Mouse (Mus musculus) lung, embryonic 14.5 days (tissue): ENCODE results near the gene Chp1. TPM values are rescaled to one million over a fixed set of nuclear protein-coding genes. Genes with fewer than 3 reads are reported as not detected.
"Not testable (repeated sequence)": the region's sequence is repeated elsewhere in the genome, so short reads cannot be mapped to it uniquely, and the experiment has no call there.

Experiments used
- ATAC-seq: fragments of 200-750 bp; cut with Nextera tagmentation; 2 replicates; pipeline ENCODE4 v1.8.0; 2017; ENCODE audit warnings: mild to moderate bottlenecking, moderate TSS enrichment, moderate library complexity; ENCODE audit not compliant: insufficient read depth
- DNase-seq: peaks from one replicate; pipeline ENCODE4 v3.0.0-alpha.2; 2015
- H3K27ac ChIP-seq: fragments of 300-500 bp; sonication (generic); 2 replicates; pipeline ENCODE4 v1.5.1; 2014; ENCODE audit warnings: low read depth, mild to moderate bottlenecking, moderate library complexity
- H3K27me3 ChIP-seq: fragments of 300-500 bp; sonication (generic); 2 replicates; pipeline ENCODE4 v1.6.1; 2014; ENCODE audit warnings: low read length, control low read depth; ENCODE audit not compliant: insufficient read depth
- H3K36me3 ChIP-seq: fragments of 300-500 bp; sonication (generic); 2 replicates; pipeline ENCODE4 v1.6.1; 2014; ENCODE audit warnings: control low read depth; ENCODE audit not compliant: insufficient read depth
- H3K4me1 ChIP-seq: fragments of 300-500 bp; sonication (generic); 2 replicates; pipeline ENCODE4 v1.6.1; 2014; ENCODE audit warnings: antibody characterized with exemption, control low read depth; ENCODE audit not compliant: insufficient read depth
- H3K4me2 ChIP-seq: fragments of 300-500 bp; sonication (generic); 2 replicates; pipeline ENCODE4 v1.6.1; 2014; ENCODE audit warnings: mild to moderate bottlenecking
- H3K4me3 ChIP-seq: fragments of 300-500 bp; sonication (generic); 2 replicates; pipeline ENCODE4 v1.5.1; 2014; ENCODE audit warnings: low read depth, low read length
- H3K9ac ChIP-seq: fragments of 300-500 bp; sonication (generic); 2 replicates; pipeline ENCODE4 v1.6.1; 2014
- H3K9me3 ChIP-seq: fragments of 300-500 bp; sonication (generic); 2 replicates; pipeline ENCODE4 v1.6.1; 2016; ENCODE audit warnings: low read depth, low read length, control low read depth
- CTCF ChIP-seq: IDR thresholded peaks from 2 replicates; pipeline ENCODE4 v1.5.1; 2016; ENCODE audit warnings: antibody characterized with exemption, low read depth
- WGBS: fragments of 180-500 bp; shearing (Covaris S2); extraction: QIAGEN DNeasy Blood & Tissue Kit; methylation state at CpG from one replicate; pipeline ENCODE4 v1.1.7; 2014; 5-methylcytosine and 5-hydroxymethylcytosine counted together
- polyA plus RNA-seq: library from polyadenylated mRNA; unstranded; fragments of >200 nt; fragmentation: Nextera tagmentation; extraction: Ambion mirVana; gene quantifications from 2 replicates; pipeline ENCODE4 v1.2.1, GENCODE M21; 2014

Gene Chp1
- polyA plus RNA-seq: 57.3 and 58.9 TPM in 2 replicates

DNA sequence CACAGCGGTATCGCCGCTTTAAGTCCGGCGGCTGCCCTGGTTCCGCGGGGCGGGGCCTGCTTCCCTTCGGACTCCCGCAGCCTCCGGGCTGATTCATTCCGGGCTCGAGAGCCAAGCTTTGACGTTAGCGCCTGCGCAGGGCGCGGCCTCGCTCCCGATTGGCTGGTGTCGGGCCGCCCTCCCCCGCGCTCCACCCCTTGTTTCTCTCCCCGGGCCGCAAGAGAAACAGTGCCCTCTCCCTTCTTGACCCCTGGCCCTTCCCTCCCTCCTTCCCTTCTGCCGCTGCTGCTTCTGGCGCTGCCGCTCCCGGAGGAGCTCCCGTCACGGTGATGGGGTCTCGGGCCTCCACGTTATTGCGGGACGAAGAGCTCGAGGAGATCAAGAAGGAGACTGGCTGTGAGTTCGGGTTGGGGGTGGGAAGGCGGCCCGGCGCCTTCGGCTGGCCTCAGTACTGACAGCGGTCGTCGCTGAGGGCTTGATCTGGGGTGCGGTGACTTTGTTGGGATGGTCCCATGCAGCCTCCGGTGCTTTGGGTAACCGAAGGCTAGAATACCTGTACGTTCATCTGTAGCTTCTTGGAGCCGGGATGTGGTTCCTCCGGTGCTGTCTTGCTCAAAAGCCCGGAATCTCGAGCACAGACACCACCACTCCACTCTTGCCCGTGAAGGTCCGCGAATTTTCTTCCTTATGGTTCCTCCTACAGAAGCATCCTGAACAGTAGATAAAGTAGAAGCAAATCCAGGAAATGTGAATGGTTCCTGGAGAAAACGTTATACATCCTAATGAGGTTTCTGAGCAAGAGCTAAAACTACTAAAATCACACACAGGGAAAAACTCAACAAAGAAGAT lies at the start of gene Chp1, which contains the start of gene Exd1:
Chp1 (plus strand) TSS at position 176 of the 849 bp plus-strand sequence.
Exd1 (minus strand) TSS at position 106 of the 849 bp plus-strand sequence.
- under 1% methylated on average over 56 of the region's 57 CpGs for WGBS
- ATAC-seq: peak; percentile 98
- peak within 1 kb of the TSS; percentile 76 for H3K4me2 ChIP-seq
- peak; percentile 100 for DNase-seq
- H3K4me1 ChIP-seq: peaks cover 7% of the 10 kb centered on the region; the same call in 1 of the 2 replicates
- peak within 1 kb of the TSS; percentile 80 for H3K27ac ChIP-seq
- H3K9me3 ChIP-seq: no peaks in the 10 kb centered on the region
- no peaks in the 10 kb centered on the region for H3K36me3 ChIP-seq
- H3K9ac ChIP-seq: peak within 1 kb of the TSS; percentile 75
- H3K27me3 ChIP-seq: no peaks in the 10 kb centered on the region
- TF ChIP-seq CTCF: no peak
- peak within 1 kb of the TSS; percentile 70 for H3K4me3 ChIP-seq

DNA sequence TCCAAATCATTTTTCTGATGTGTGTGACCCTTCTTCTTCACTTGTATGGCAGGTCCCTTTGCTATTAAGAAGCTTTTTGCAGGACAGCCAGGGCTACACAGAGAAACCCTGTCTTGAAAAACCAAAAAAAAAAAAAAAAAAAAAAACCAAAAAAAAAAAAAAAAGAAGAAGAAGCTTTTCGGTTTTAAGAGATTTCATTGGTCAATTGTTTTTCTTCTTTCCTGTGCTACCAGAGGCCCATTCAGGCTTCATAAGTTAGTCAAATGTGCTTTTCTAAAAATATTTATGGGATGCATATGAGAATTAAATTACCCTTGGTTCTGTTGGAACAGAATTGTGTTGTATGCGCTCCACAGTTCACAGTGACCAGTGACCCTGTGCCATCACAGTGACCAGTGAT lies 48.6 kb upstream of the Chp1 start:
- H3K27ac ChIP-seq: no peak overlapping the region
- ATAC-seq (no peak), DNase-seq (no peak)
- no peak for TF ChIP-seq CTCF
- H3K9me3 ChIP-seq: no peaks in the 10 kb centered on the region
- no peaks in the 10 kb centered on the region for H3K36me3 ChIP-seq
- WGBS: 77% methylated on average over 2 of the region's 2 CpGs
- no peaks in the 10 kb centered on the region for H3K4me1 ChIP-seq
- H3K4me2 ChIP-seq: no peak overlapping the region
- no peaks in the 10 kb centered on the region for H3K27me3 ChIP-seq
- no peak overlapping the region for H3K9ac ChIP-seq
- H3K4me3 ChIP-seq: no peak overlapping the region

DNA sequence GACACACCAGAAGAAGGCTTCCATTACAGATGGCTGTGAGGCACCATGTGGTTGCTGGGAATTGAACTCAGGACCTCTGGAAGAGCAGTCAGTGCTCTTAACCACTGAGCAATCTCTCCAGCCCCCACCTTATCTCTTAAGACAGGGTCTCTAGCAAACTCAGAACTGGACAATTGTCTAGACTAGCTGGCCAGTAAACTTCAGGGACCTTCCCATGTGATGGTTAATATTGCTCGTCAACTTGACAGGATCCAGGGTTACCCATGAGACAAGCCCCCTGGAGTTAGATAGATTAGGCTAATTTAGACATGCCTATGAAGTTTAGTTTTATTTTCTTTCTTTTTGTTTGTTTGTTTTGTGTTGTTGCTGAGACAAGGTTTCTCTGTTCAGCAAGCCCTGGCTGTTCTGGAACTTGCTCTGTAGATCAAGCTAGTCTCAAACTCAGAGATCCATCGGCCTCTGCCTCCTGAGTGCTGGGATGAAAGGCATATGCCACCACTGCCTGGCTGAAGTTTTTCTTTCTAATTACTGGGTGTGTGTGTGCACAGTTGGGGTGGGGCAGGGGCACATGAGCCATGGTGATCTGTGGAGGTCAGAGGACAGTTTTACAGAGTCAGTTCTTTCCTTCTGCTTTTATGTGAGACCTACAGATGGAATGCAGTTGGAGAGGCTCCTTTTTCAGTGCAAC lies 46.4 kb upstream of the Chp1 start:
- WGBS: 92% methylated on average over 2 of the region's 2 CpGs
- Histone ChIP-seq H3K27ac (no peak overlapping the region), H3K9ac (no peak overlapping the region), H3K27me3 (no peaks in the 10 kb centered on the region), H3K9me3 (no peaks in the 10 kb centered on the region), H3K36me3 (no peaks in the 10 kb centered on the region), H3K4me1 (no peaks in the 10 kb centered on the region), H3K4me2 (no peak overlapping the region), H3K4me3 (no peak overlapping the region)
- TF ChIP-seq CTCF: no peak
- DNase-seq: no peak
- ATAC-seq: no peak

DNA sequence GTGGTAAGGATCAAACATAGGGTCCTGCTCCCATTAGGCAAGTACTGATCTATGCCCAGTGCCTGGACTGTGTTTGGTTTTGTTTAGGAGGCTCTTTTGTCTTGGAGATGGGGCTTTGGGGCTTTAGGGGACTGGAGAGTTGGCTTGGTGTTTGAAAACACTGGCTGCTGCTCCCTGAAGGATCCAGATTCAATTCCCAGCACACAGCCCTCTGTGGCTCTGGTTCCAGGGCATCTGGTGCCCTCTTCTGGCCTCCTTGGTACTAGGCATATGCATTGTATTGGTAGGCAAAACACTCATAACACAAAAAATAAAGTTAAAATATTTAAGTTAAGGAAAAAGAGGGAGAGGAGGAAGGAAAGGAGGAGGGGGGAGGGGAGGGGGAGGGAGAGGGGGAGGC lies 40.4 kb upstream of the Chp1 start:
- Histone ChIP-seq H3K4me1 (no peaks in the 10 kb centered on the region), H3K27me3 (no peaks in the 10 kb centered on the region), H3K27ac (no peak overlapping the region), H3K9me3 (no peaks in the 10 kb centered on the region), H3K36me3 (no peaks in the 10 kb centered on the region), H3K4me3 (no peak overlapping the region), H3K4me2 (no peak overlapping the region), H3K9ac (no peak overlapping the region)
- ATAC-seq (no peak), DNase-seq (peak; percentile 24)
- TF ChIP-seq CTCF: peak; percentile 41; the same call in 1 of the 2 replicates

DNA sequence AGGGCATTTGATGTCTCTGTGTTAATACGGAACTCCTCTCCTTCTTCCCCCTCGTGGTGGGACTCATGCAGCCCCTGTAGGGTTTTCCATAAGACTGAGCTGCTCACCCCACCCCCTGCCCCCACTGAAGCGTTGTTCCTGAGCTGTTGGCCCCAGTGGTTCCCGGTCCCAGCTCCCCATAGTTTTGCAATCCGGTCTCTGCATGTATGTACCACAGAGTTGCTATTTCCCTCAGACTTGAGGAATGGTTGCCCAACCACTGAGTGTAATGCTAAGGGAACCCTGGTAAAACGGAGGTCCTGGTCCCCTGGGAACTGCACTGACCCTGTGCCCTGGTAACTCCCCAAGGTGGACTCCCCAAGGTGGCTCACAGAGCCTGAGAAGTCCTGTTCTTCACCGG lies 39.0 kb upstream of the Chp1 start:
- DNase-seq, H3K9me3 ChIP-seq, ATAC-seq, H3K36me3 ChIP-seq, H3K9ac ChIP-seq, H3K27ac ChIP-seq, H3K4me3 ChIP-seq, H3K4me1 ChIP-seq, H3K4me2 ChIP-seq, H3K27me3 ChIP-seq: not testable (repeated sequence)
- 50% methylated on average over 7 of the region's 7 CpGs for WGBS

DNA sequence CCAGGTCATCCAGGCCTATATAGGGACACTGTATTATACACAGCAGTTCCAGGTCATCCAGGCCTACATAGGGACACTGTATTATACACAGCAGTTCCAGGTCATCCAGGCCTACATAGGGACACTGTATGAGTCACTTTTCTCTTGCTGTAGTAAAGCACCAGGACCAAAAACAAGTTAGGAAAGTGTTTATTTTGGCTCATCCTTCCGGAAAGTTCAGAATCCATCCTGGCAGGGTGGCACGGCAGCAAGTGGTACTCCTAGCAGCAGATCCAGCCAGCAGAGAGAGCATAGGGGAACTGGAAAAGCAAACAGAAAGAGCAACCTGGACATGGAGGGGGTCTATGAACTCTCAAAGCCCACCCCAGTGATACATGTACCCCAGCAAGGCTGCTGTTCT lies 36.6 kb upstream of the Chp1 start:
- no peak overlapping the region for H3K4me2 ChIP-seq
- H3K36me3 ChIP-seq: no peaks in the 10 kb centered on the region
- no peaks in the 10 kb centered on the region for H3K9me3 ChIP-seq
- no peak overlapping the region for H3K27ac ChIP-seq
- DNase-seq: no peak
- TF ChIP-seq CTCF: no peak
- 79% methylated on average over 2 of the region's 2 CpGs for WGBS
- no peak for ATAC-seq
- H3K4me1 ChIP-seq: no peaks in the 10 kb centered on the region
- H3K4me3 ChIP-seq: no peak overlapping the region
- H3K27me3 ChIP-seq: no peaks in the 10 kb centered on the region
- H3K9ac ChIP-seq: no peak overlapping the region

DNA sequence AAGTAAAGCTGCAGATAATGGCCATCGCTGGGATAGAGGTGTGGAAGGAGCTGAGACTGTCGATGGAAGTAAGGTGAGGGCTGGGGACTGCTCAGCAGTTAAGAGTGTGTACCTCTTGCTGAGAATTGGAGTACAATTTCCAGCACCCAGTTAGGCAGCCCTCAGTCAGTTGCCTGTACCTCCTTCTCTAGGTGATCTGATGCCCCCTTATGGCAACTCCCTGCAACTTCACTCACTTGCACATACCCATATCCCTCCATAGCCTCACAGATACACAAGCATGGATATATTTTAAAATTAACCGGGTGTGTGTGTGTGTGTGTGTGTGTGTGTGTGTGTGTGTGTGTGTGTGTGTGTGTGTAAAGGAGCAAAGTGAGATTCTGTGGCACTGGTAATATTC lies 35.2 kb upstream of the Chp1 start:
- no peak overlapping the region for H3K4me3 ChIP-seq
- ATAC-seq (no peak), DNase-seq (peak; percentile 13)
- H3K27me3 ChIP-seq: no peaks in the 10 kb centered on the region
- WGBS: 77% methylated on average over 3 of the region's 3 CpGs
- no peak overlapping the region for H3K27ac ChIP-seq
- H3K4me2 ChIP-seq: no peak overlapping the region
- no peaks in the 10 kb centered on the region for H3K4me1 ChIP-seq
- H3K36me3 ChIP-seq: no peaks in the 10 kb centered on the region
- no peaks in the 10 kb centered on the region for H3K9me3 ChIP-seq
- no peak overlapping the region for H3K9ac ChIP-seq
- TF ChIP-seq CTCF: peak; percentile 26; the same call in 1 of the 2 replicates
